Mouse (Mus musculus): ENCODE measurements at regions not wholly inside any gene's neighbourhood (a gene's known extent, or its start where the extent isn't known, plus 50 kb on each side); places are given as distances from the start of the nearest gene placed in this dataset.
A peak's percentile ranks its signal among the peaks of the same experiment; 100 is the strongest.

- Histone ChIP-seq H3K27me3 (no peaks in the 10 kb centered on the region), H3K27ac (no peak overlapping the region), H3K4me3 (replicated peaks) (no peak overlapping the region), H3K36me3 (no peaks in the 10 kb centered on the region), H3K9me3 (no peaks in the 10 kb centered on the region), H3K4me2 (no peak overlapping the region), H3K9ac (replicated peaks) (no peak overlapping the region), H3K4me1 (replicated peaks) (no peaks in the 10 kb centered on the region)
- ATAC-seq (ENCODE audit: insufficient number of reproducible peaks, insufficient read depth, low FRiP score, low TSS enrichment, low read depth), result no peak
- WGBS, result 82% methylated on average over 3 of the region's 3 CpGs
These were observed 473.0 kb downstream of the Hs3st4 start for GRCm38 (mm10) chr7:124455659-124456058.

GRCm38 (mm10) chr7:124487326-124487725, 504.7 kb downstream of the Hs3st4 start:
- no peak overlapping the region for H3K4me2 ChIP-seq
- H3K9ac ChIP-seq (replicated peaks), result no peak overlapping the region
- WGBS, result 66% methylated on average over 1 of the region's 1 CpGs
- no peaks in the 10 kb centered on the region for H3K9me3 ChIP-seq
- H3K36me3 ChIP-seq, result no peaks in the 10 kb centered on the region
- no peak overlapping the region for H3K27ac ChIP-seq
- no peak for ATAC-seq (ENCODE audit: insufficient number of reproducible peaks, insufficient read depth, low FRiP score, low TSS enrichment, low read depth)
- H3K27me3 ChIP-seq, result no peaks in the 10 kb centered on the region
- no peak overlapping the region for H3K4me3 ChIP-seq (replicated peaks)
- H3K4me1 ChIP-seq (replicated peaks), result no peaks in the 10 kb centered on the region

- H3K27ac ChIP-seq, result no peak overlapping the region
- no peaks in the 10 kb centered on the region for H3K27me3 ChIP-seq
- 77% methylated on average over 3 of the region's 3 CpGs for WGBS
- no peaks in the 10 kb centered on the region for H3K36me3 ChIP-seq
- H3K9ac ChIP-seq (replicated peaks), result no peak overlapping the region
- no peaks in the 10 kb centered on the region for H3K4me1 ChIP-seq (replicated peaks)
- H3K4me2 ChIP-seq, result no peak overlapping the region
- no peak overlapping the region for H3K4me3 ChIP-seq (replicated peaks)
- no peaks in the 10 kb centered on the region for H3K9me3 ChIP-seq
- no peak for ATAC-seq (ENCODE audit: insufficient number of reproducible peaks, insufficient read depth, low FRiP score, low TSS enrichment, low read depth)
These were observed 508.6 kb downstream of the Hs3st4 start for GRCm38 (mm10) chr7:124491109-124491793.

GRCm38 (mm10) chr7:124491851-124492390, 509.3 kb downstream of the Hs3st4 start:
- H3K9me3 ChIP-seq, result no peaks in the 10 kb centered on the region
- H3K36me3 ChIP-seq, result no peaks in the 10 kb centered on the region
- H3K9ac ChIP-seq (replicated peaks), result no peak overlapping the region
- H3K4me2 ChIP-seq, result no peak overlapping the region
- 92% methylated on average over 3 of the region's 3 CpGs for WGBS
- ATAC-seq (ENCODE audit: insufficient number of reproducible peaks, insufficient read depth, low FRiP score, low TSS enrichment, low read depth), result no peak
- no peak overlapping the region for H3K27ac ChIP-seq
- no peaks in the 10 kb centered on the region for H3K4me1 ChIP-seq (replicated peaks)
- H3K4me3 ChIP-seq (replicated peaks), result no peak overlapping the region
- H3K27me3 ChIP-seq, result no peaks in the 10 kb centered on the region

GRCm38 (mm10) chr7:124500636-124501035, 518.0 kb downstream of the Hs3st4 start:
- WGBS, result 69% methylated on average over 3 of the region's 3 CpGs
- Histone ChIP-seq H3K4me2 (no peak overlapping the region), H3K27me3 (no peaks in the 10 kb centered on the region), H3K4me3 (replicated peaks) (no peak overlapping the region), H3K36me3 (no peaks in the 10 kb centered on the region), H3K9me3 (no peaks in the 10 kb centered on the region), H3K27ac (no peak overlapping the region), H3K9ac (replicated peaks) (no peak overlapping the region), H3K4me1 (replicated peaks) (no peaks in the 10 kb centered on the region)
- no peak for ATAC-seq (ENCODE audit: insufficient number of reproducible peaks, insufficient read depth, low FRiP score, low TSS enrichment, low read depth)

- Histone ChIP-seq H3K27me3 (no peaks in the 10 kb centered on the region; the same call in 1 of the 2 replicates), H3K36me3 (no peaks in the 10 kb centered on the region), H3K4me1 (replicated peaks) (no peaks in the 10 kb centered on the region), H3K4me3 (replicated peaks) (no peak overlapping the region), H3K9ac (replicated peaks) (no peak overlapping the region), H3K27ac (no peak overlapping the region), H3K9me3 (no peaks in the 10 kb centered on the region), H3K4me2 (no peak overlapping the region)
- WGBS, result 64% methylated on average over 5 of the region's 5 CpGs
- ATAC-seq (ENCODE audit: insufficient number of reproducible peaks, insufficient read depth, low FRiP score, low TSS enrichment, low read depth), result no peak
These were observed 520.1 kb downstream of the Hs3st4 start for GRCm38 (mm10) chr7:124502760-124503159.

GRCm38 (mm10) chr7:124549038-124549437, 566.4 kb downstream of the Hs3st4 start:
- no peaks in the 10 kb centered on the region for H3K36me3 ChIP-seq
- no peaks in the 10 kb centered on the region for H3K9me3 ChIP-seq
- H3K27ac ChIP-seq, result no peak overlapping the region
- no peaks in the 10 kb centered on the region for H3K27me3 ChIP-seq
- ATAC-seq (ENCODE audit: insufficient number of reproducible peaks, insufficient read depth, low FRiP score, low TSS enrichment, low read depth), result no peak
- H3K4me3 ChIP-seq (replicated peaks), result no peak overlapping the region
- H3K9ac ChIP-seq (replicated peaks), result no peak overlapping the region
- no peaks in the 10 kb centered on the region for H3K4me1 ChIP-seq (replicated peaks)
- no peak overlapping the region for H3K4me2 ChIP-seq
- WGBS, result 72% methylated on average over 1 of the region's 1 CpGs

- ATAC-seq (ENCODE audit: insufficient number of reproducible peaks, insufficient read depth, low FRiP score, low TSS enrichment, low read depth), result no peak
- H3K4me2 ChIP-seq, result no peak overlapping the region
These were observed 574.5 kb downstream of the Hs3st4 start for GRCm38 (mm10) chr7:124557213-124557612.

GRCm38 (mm10) chr7:124570804-124571203, 588.1 kb downstream of the Hs3st4 start:
- no peaks in the 10 kb centered on the region for H3K27me3 ChIP-seq
- ATAC-seq (ENCODE audit: insufficient number of reproducible peaks, insufficient read depth, low FRiP score, low TSS enrichment, low read depth), result peak; percentile 86
- 0 out of 2 replicates have a peak, but pooled peaks cover 3% of the 10 kb centered on the region for H3K4me1 ChIP-seq (replicated peaks)
- H3K27ac ChIP-seq, result no peak overlapping the region
- H3K4me2 ChIP-seq, result no peak overlapping the region
- no peaks in the 10 kb centered on the region for H3K9me3 ChIP-seq
- H3K4me3 ChIP-seq (replicated peaks), result no peak overlapping the region
- no peaks in the 10 kb centered on the region for H3K36me3 ChIP-seq
- no peak overlapping the region for H3K9ac ChIP-seq (replicated peaks)

More at GRCm38 (mm10) chr7:124557213-124557612, 574.5 kb downstream of the Hs3st4 start:
- Histone ChIP-seq H3K9ac (replicated peaks) (no peak overlapping the region), H3K27me3 (no peaks in the 10 kb centered on the region), H3K36me3 (no peaks in the 10 kb centered on the region), H3K27ac (no peak overlapping the region), H3K4me1 (replicated peaks) (no peaks in the 10 kb centered on the region), H3K9me3 (no peaks in the 10 kb centered on the region), H3K4me3 (replicated peaks) (no peak overlapping the region)

GRCm38 (mm10) chr7:124573666-124574065, 591.0 kb downstream of the Hs3st4 start:
- Histone ChIP-seq H3K36me3 (no peaks in the 10 kb centered on the region), H3K9ac (replicated peaks) (no peak overlapping the region), H3K4me2 (no peak overlapping the region), H3K4me3 (replicated peaks) (no peak overlapping the region), H3K27me3 (no peaks in the 10 kb centered on the region), H3K9me3 (no peaks in the 10 kb centered on the region), H3K4me1 (replicated peaks) (0 out of 2 replicates have a peak, but pooled peaks cover 3% of the 10 kb centered on the region), H3K27ac (no peak overlapping the region)
- ATAC-seq (ENCODE audit: insufficient number of reproducible peaks, insufficient read depth, low FRiP score, low TSS enrichment, low read depth), result no peak
- WGBS, result 84% methylated on average over 5 of the region's 5 CpGs

GRCm38 (mm10) chr7:124581342-124581741, 598.7 kb downstream of the Hs3st4 start:
- no peak overlapping the region for H3K4me3 ChIP-seq (replicated peaks)
- no peaks in the 10 kb centered on the region for H3K9me3 ChIP-seq
- ATAC-seq (ENCODE audit: insufficient number of reproducible peaks, insufficient read depth, low FRiP score, low TSS enrichment, low read depth), result no peak
- no peak overlapping the region for H3K9ac ChIP-seq (replicated peaks)
- H3K27me3 ChIP-seq, result no peaks in the 10 kb centered on the region
- no peak overlapping the region for H3K4me2 ChIP-seq
- 85% methylated on average over 2 of the region's 2 CpGs for WGBS
- H3K36me3 ChIP-seq, result no peaks in the 10 kb centered on the region
- no peaks in the 10 kb centered on the region for H3K4me1 ChIP-seq (replicated peaks)
- H3K27ac ChIP-seq, result no peak overlapping the region

GRCm38 (mm10) chr7:124585296-124585695, 602.6 kb downstream of the Hs3st4 start:
- Histone ChIP-seq H3K27me3 (no peaks in the 10 kb centered on the region), H3K4me2 (no peak overlapping the region), H3K4me1 (replicated peaks) (no peaks in the 10 kb centered on the region), H3K27ac (no peak overlapping the region), H3K9ac (replicated peaks) (no peak overlapping the region), H3K4me3 (replicated peaks) (no peak overlapping the region), H3K36me3 (no peaks in the 10 kb centered on the region), H3K9me3 (no peaks in the 10 kb centered on the region)
- WGBS, result 80% methylated on average over 1 of the region's 1 CpGs
- ATAC-seq (ENCODE audit: insufficient number of reproducible peaks, insufficient read depth, low FRiP score, low TSS enrichment, low read depth), result no peak
